Mouse (Mus musculus) hindbrain, embryonic 12.5 days (tissue): Measurements from ENCODE around the gene Cwc22. TPM values are rescaled to one million over a fixed set of nuclear protein-coding genes. Genes with fewer than 3 reads are reported as not detected.

Experiments
- ATAC-seq: fragments of 200-750 bp; cut with Nextera tagmentation; 2 replicates; pipeline ENCODE4 v1.8.0; 2017; ENCODE audit warnings: moderate TSS enrichment; ENCODE audit not compliant: low FRiP score
- H3K27ac ChIP-seq: fragments of 300-500 bp; sonication (generic); 2 replicates; pipeline ENCODE4 v1.5.1; 2016; ENCODE audit warnings: mild to moderate bottlenecking
- H3K27me3 ChIP-seq: fragments of 300-500 bp; sonication (generic); 2 replicates; pipeline ENCODE4 v1.6.1; 2016; ENCODE audit warnings: mild to moderate bottlenecking
- H3K36me3 ChIP-seq: fragments of 300-500 bp; sonication (generic); 2 replicates; pipeline ENCODE4 v1.6.1; 2016; ENCODE audit warnings: mild to moderate bottlenecking
- H3K4me1 ChIP-seq: fragments of 300-500 bp; sonication (generic); 2 replicates; pipeline ENCODE4 v1.6.1; 2016
- H3K4me2 ChIP-seq: fragments of 300-500 bp; sonication (generic); replicated peaks from 2 replicates; pipeline ENCODE4 v1.6.1; 2016; ENCODE audit warnings: mild to moderate bottlenecking
- H3K4me3 ChIP-seq: fragments of 300-500 bp; sonication (generic); 2 replicates; pipeline ENCODE4 v1.5.1; 2016; ENCODE audit warnings: mild to moderate bottlenecking
- H3K9ac ChIP-seq: fragments of 300-500 bp; sonication (generic); 2 replicates; pipeline ENCODE4 v1.6.1; 2016; ENCODE audit warnings: mild to moderate bottlenecking, moderate library complexity
- H3K9me3 ChIP-seq: fragments of 300-500 bp; sonication (generic); replicated peaks from 2 replicates; pipeline ENCODE4 v1.6.1; 2016; ENCODE audit warnings: mild to moderate bottlenecking
- WGBS: fragments of 180-500 bp; shearing (Covaris S2); methylation state at CpG from one replicate; pipeline ENCODE4 v1.1.7; 2016; 5-methylcytosine and 5-hydroxymethylcytosine counted together
- polyA plus RNA-seq: library from polyadenylated mRNA; unstranded; fragments of >200 nt; fragmentation: Nextera tagmentation; extraction: Ambion mirVana; gene quantifications from 2 replicates; pipeline ENCODE4 v1.2.1, GENCODE M21; 2016

Gene Cwc22
- polyA plus RNA-seq, 1 experiment from 2014 or later = 30.3 TPM

GRCm38 (mm10) chr2:77918006-77918405 is 28.2 kb downstream of the Cwc22 start:
- 90% methylated on average over 2 of the region's 2 CpGs for WGBS
- no peaks in the 10 kb centered on the region for H3K4me1 ChIP-seq
- H3K4me2 ChIP-seq = no peak overlapping the region
- peaks cover 51% of the 10 kb centered on the region for H3K36me3 ChIP-seq
- no peak overlapping the region for H3K27ac ChIP-seq
- ATAC-seq = no peak
- no peaks in the 10 kb centered on the region for H3K27me3 ChIP-seq
- H3K9ac ChIP-seq = no peak overlapping the region
- H3K9me3 ChIP-seq = no peaks in the 10 kb centered on the region
- H3K4me3 ChIP-seq = no peak overlapping the region

DNA sequence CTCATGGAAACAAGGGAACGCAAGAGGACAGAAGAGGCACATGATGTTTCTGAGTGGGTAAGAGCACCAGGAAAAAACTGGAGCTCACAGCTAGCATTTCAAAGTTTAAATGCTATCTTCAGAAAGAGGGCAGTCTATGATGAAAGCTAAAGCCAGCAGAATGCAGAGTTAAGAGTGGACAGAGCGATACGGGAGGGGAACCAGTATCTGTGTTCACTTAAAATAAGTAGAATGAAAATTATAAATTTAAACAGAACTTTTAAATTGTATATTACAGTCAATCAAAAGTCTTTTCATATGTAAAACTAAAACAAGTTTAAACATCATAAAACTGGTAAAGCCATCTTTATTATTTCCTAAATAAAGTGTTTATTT is 28.8 kb downstream of the Cwc22 start:
- no peak for ATAC-seq
- H3K4me2 ChIP-seq = no peak overlapping the region
- no peaks in the 10 kb centered on the region for H3K4me1 ChIP-seq
- H3K9me3 ChIP-seq = no peaks in the 10 kb centered on the region
- H3K27ac ChIP-seq = no peak overlapping the region
- WGBS = 97% methylated on average over 3 of the region's 3 CpGs
- no peak overlapping the region for H3K9ac ChIP-seq
- H3K4me3 ChIP-seq = no peak overlapping the region
- no peaks in the 10 kb centered on the region for H3K27me3 ChIP-seq
- H3K36me3 ChIP-seq = peaks cover 56% of the 10 kb centered on the region

DNA sequence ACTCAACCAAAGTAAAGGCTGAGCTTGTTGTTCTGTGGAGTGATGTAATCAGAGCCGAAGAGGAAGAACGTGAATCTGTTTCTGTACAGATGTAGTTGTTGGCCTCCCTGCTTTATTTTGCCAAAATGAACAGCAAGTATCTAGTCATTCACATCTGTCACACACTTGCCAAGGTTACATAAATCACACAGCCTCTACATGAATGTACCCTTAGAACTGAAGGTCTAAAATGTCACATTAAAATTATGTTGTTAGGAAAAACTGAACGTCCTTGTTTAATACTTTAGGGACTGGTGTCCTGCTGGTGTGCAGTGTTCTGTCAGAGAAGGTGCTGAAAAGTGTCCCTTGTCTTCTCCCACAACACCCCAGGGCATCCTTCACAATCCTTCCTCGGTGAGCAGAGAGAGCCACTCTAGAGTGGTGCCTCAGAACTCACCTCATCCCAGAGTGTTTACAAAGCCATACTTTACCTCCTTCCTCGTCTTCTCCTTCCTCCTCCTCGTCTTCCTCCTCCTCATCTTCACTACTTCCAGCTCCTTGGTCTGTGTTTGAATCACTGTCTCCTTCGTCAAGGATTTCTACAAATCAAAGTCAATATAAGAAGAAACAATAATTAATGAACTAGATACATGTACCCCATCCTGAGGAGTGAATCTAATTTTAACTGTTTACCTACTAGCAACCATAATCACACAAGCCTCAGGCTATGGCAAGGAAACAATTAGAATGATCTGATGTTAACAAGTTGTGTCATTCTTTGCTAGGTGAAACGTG is 29.4 kb downstream of the Cwc22 start:
- Histone ChIP-seq H3K4me1 (no peaks in the 10 kb centered on the region), H3K4me3 (no peak overlapping the region), H3K27ac (no peak overlapping the region), H3K4me2 (no peak overlapping the region), H3K9ac (no peak overlapping the region), H3K27me3 (no peaks in the 10 kb centered on the region), H3K36me3 (peaks cover 53% of the 10 kb centered on the region), H3K9me3 (no peaks in the 10 kb centered on the region)
- no peak for ATAC-seq
- 93% methylated on average over 8 of the region's 8 CpGs for WGBS

DNA sequence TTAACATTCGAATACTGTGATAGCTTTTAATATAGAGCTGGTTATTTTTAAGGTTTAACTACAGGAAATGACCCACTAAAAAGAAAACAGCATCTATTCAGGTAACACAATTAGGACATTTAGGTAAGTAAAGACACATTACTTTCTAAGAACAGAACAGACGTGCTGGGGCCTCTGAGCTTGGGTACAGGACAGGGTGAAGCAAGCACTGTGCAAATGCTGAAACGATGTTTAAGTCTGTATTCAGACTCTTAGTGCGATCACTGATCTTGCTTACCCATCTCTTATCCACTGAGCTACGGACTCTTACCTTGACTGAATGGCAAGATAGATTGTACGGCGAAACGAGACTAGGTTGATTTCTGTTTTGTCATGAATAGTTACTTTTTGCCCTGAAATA is 31.0 kb downstream of the Cwc22 start:
- H3K4me1 ChIP-seq = no peaks in the 10 kb centered on the region
- no peaks in the 10 kb centered on the region for H3K9me3 ChIP-seq
- H3K27ac ChIP-seq = no peak overlapping the region
- ATAC-seq = no peak
- no peaks in the 10 kb centered on the region for H3K27me3 ChIP-seq
- H3K36me3 ChIP-seq = peaks cover 52% of the 10 kb centered on the region
- WGBS = 96% methylated on average over 8 of the region's 8 CpGs
- no peak overlapping the region for H3K4me3 ChIP-seq
- no peak overlapping the region for H3K4me2 ChIP-seq
- H3K9ac ChIP-seq = no peak overlapping the region

GRCm38 (mm10) chr2:77913628-77914027 is 32.5 kb downstream of the Cwc22 start:
- peaks cover 46% of the 10 kb centered on the region for H3K36me3 ChIP-seq
- H3K27me3 ChIP-seq = no peaks in the 10 kb centered on the region
- no peak overlapping the region for H3K27ac ChIP-seq
- no peak overlapping the region for H3K4me3 ChIP-seq
- no peak overlapping the region for H3K4me2 ChIP-seq
- H3K9ac ChIP-seq = no peak overlapping the region
- ATAC-seq = no peak
- H3K9me3 ChIP-seq = no peaks in the 10 kb centered on the region
- 95% methylated on average over 2 of the region's 2 CpGs for WGBS
- H3K4me1 ChIP-seq = no peaks in the 10 kb centered on the region

DNA sequence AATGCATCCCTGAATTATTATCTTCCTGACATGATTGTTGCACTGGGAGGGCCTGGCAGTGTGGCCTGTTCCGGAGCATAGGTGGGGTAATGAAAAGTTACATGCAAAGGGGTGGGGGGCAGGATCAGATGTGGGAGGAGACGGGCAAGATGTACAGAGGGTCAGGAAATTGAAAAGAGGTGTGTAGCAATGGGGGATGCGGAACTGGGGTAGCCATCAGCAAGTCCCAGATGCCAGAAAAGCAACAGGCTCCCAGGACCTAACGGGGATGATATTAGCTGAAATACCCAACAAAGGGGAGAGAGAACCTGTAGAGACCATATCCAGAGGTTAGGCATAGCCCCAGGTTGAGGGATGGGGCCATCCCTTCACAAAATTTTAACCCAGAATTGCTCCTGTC is 34.0 kb downstream of the Cwc22 start:
- Histone ChIP-seq H3K4me2 (no peak overlapping the region), H3K36me3 (peaks cover 41% of the 10 kb centered on the region), H3K27ac (no peak overlapping the region), H3K4me3 (no peak overlapping the region), H3K9me3 (no peaks in the 10 kb centered on the region), H3K9ac (no peak overlapping the region), H3K4me1 (no peaks in the 10 kb centered on the region), H3K27me3 (no peaks in the 10 kb centered on the region)
- ATAC-seq = no peak
- WGBS = 87% methylated on average over 4 of the region's 4 CpGs

DNA sequence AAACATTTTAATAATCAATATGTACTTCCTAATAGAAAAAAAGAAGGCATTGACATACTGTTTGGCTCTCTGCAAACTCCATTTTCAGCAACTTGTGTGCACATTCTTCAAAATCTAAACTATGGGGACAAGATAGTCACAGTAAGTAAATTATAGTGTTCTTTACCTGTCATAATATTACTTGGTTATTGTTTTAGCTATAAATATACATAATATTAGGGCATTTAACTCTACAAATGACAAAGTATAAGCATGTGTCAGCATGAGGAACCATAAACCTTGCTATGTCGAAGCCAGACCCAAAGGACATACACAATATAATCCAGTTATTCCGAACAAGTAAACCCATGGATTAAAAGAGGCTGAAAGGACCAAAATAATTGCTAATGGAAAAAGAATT is 34.7 kb downstream of the Cwc22 start:
- Histone ChIP-seq H3K4me1 (no peaks in the 10 kb centered on the region), H3K36me3 (peaks cover 40% of the 10 kb centered on the region), H3K9ac (no peak overlapping the region), H3K9me3 (no peaks in the 10 kb centered on the region), H3K4me2 (no peak overlapping the region), H3K4me3 (no peak overlapping the region), H3K27ac (no peak overlapping the region), H3K27me3 (no peaks in the 10 kb centered on the region)
- 97% methylated on average over 2 of the region's 2 CpGs for WGBS
- ATAC-seq = no peak

GRCm38 (mm10) chr2:77910216-77910615 is 36.0 kb downstream of the Cwc22 start:
- Histone ChIP-seq H3K9me3 (no peaks in the 10 kb centered on the region), H3K4me1 (no peaks in the 10 kb centered on the region), H3K9ac (no peak overlapping the region), H3K4me3 (no peak overlapping the region), H3K27ac (no peak overlapping the region), H3K36me3 (peaks cover 41% of the 10 kb centered on the region), H3K27me3 (no peaks in the 10 kb centered on the region), H3K4me2 (no peak overlapping the region)
- ATAC-seq = no peak
- WGBS = 76% methylated on average over 3 of the region's 3 CpGs

- no peak overlapping the region for H3K4me3 ChIP-seq
- ATAC-seq = no peak
- peaks cover 52% of the 10 kb centered on the region for H3K36me3 ChIP-seq
- H3K9ac ChIP-seq = no peak overlapping the region
- no peak overlapping the region for H3K27ac ChIP-seq
- no peak overlapping the region for H3K4me2 ChIP-seq
- 98% methylated on average over 3 of the region's 3 CpGs for WGBS
- no peaks in the 10 kb centered on the region for H3K27me3 ChIP-seq
- H3K4me1 ChIP-seq = no peaks in the 10 kb centered on the region
- H3K9me3 ChIP-seq = no peaks in the 10 kb centered on the region
Observed at GRCm38 (mm10) chr2:77907164-77907563, 39.0 kb downstream of the Cwc22 start.

DNA sequence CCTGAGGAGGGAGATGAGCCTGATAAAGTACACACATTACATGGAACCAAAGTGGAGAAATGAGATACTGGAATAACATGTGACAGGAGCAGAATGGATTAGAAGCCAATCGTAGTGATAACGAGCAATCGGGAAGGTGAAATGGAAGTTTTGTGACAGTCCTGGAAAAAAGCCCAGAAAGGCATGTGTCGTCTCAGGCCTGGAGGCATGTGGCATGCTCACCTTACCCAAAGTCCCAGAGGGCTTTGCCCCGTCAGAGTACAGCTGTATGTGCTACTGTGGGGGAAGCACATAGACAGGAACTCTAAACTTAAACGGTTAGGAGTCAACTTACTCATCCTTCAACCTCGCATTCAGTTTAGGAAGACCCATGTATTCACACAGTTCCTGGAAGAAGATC is 41.2 kb downstream of the Cwc22 start:
- no peaks in the 10 kb centered on the region for H3K4me1 ChIP-seq
- H3K9ac ChIP-seq = no peak overlapping the region
- H3K4me2 ChIP-seq = no peak overlapping the region
- H3K36me3 ChIP-seq = peaks cover 48% of the 10 kb centered on the region
- no peaks in the 10 kb centered on the region for H3K9me3 ChIP-seq
- no peak overlapping the region for H3K4me3 ChIP-seq
- WGBS = 90% methylated on average over 7 of the region's 7 CpGs
- H3K27ac ChIP-seq = no peak overlapping the region
- H3K27me3 ChIP-seq = no peaks in the 10 kb centered on the region
- no peak for ATAC-seq

GRCm38 (mm10) chr2:77904495-77904894 is 41.7 kb downstream of the Cwc22 start:
- ATAC-seq = no peak
- H3K9ac ChIP-seq = no peak overlapping the region
- H3K9me3 ChIP-seq = no peaks in the 10 kb centered on the region
- H3K27me3 ChIP-seq = no peaks in the 10 kb centered on the region
- H3K4me3 ChIP-seq = no peak overlapping the region
- no peaks in the 10 kb centered on the region for H3K4me1 ChIP-seq
- no peak overlapping the region for H3K27ac ChIP-seq
- 94% methylated on average over 10 of the region's 10 CpGs for WGBS
- H3K36me3 ChIP-seq = peaks cover 54% of the 10 kb centered on the region
- no peak overlapping the region for H3K4me2 ChIP-seq

GRCm38 (mm10) chr2:77903979-77904378 is 42.2 kb downstream of the Cwc22 start:
- ATAC-seq = no peak
- Histone ChIP-seq H3K4me3 (no peak overlapping the region), H3K27me3 (no peaks in the 10 kb centered on the region), H3K27ac (no peak overlapping the region), H3K4me2 (no peak overlapping the region), H3K36me3 (peaks cover 58% of the 10 kb centered on the region), H3K9me3 (no peaks in the 10 kb centered on the region), H3K9ac (no peak overlapping the region), H3K4me1 (no peaks in the 10 kb centered on the region)
- WGBS = 96% methylated on average over 9 of the region's 9 CpGs

DNA sequence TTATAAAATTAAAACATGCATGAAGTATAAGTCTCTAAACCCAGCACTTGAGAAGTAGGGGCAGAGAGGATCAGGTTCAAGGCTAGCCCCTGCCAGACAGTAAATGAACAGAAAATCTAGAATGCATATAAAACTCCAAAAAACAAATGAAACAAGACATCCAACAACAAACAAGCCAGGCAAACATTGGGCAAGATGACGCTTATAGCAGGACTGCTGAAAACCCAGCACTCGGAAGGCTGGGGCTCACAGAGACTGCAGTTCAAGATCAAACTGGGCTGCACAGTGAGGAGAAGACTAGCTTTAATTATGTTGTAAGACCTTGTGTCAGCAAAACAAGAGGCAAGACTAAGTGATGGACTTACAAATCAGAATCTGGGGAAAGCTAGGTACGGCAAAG is 43.1 kb downstream of the Cwc22 start:
- Histone ChIP-seq H3K36me3 (peaks cover 66% of the 10 kb centered on the region), H3K4me1 (no peaks in the 10 kb centered on the region), H3K27ac (no peak overlapping the region), H3K9me3 (no peaks in the 10 kb centered on the region), H3K9ac (no peak overlapping the region), H3K4me2 (no peak overlapping the region), H3K4me3 (no peak overlapping the region), H3K27me3 (no peaks in the 10 kb centered on the region)
- 92% methylated on average over 3 of the region's 3 CpGs for WGBS
- no peak for ATAC-seq
